Mouse (Mus musculus) inflammation-experienced regulatory T-cells, adult 6 months (primary cell): ENCODE measurements around the gene Mphosph9. TPM values are rescaled to one million over a fixed set of nuclear protein-coding genes. Genes with fewer than 3 reads are reported as not detected.

Experiments
- ATAC-seq: one replicate; pipeline ENCODE4 v1.8.0; 2017
- polyA plus RNA-seq, 3 experiments: library from polyadenylated mRNA; unstranded; fragments of 100-300 nt; shearing (Covaris generic); gene quantifications; one replicate each; pipeline ENCODE4 v1.2.1; 2017

Mphosph9 gene
- polyA plus RNA-seq, 3 experiments from 2014 or later = 12.4 to 17.5 (median 15.1) TPM

GRCm38 (mm10) chr5:124213588-124214469 lies 113.9 kb downstream of the Mphosph9 start:
- peak; percentile 65 for ATAC-seq

GRCm38 (mm10) chr5:124211669-124212068 lies 116.1 kb downstream of the Mphosph9 start:
- ATAC-seq = no peak

- ATAC-seq = no peak
Measured at GRCm38 (mm10) chr5:124211234-124211633, 116.5 kb downstream of the Mphosph9 start.

- ATAC-seq = no peak
Measured at GRCm38 (mm10) chr5:124210281-124211016, 117.3 kb downstream of the Mphosph9 start.

- no peak for ATAC-seq
Measured at GRCm38 (mm10) chr5:124209850-124210249, 117.9 kb downstream of the Mphosph9 start.

GRCm38 (mm10) chr5:124208030-124208429 lies 119.7 kb downstream of the Mphosph9 start:
- ATAC-seq = no peak

- ATAC-seq = no peak
Measured at GRCm38 (mm10) chr5:124206481-124207038, 121.2 kb downstream of the Mphosph9 start.

- ATAC-seq = no peak
Measured at GRCm38 (mm10) chr5:124205809-124206380, 121.9 kb downstream of the Mphosph9 start.

GRCm38 (mm10) chr5:124205211-124205610 lies 122.6 kb downstream of the Mphosph9 start:
- ATAC-seq = no peak

- no peak for ATAC-seq
Measured at GRCm38 (mm10) chr5:124204127-124204794, 123.5 kb downstream of the Mphosph9 start.

- ATAC-seq = no peak
Measured at GRCm38 (mm10) chr5:124203251-124203650, 124.5 kb downstream of the Mphosph9 start.

GRCm38 (mm10) chr5:124202071-124202470 lies 125.7 kb downstream of the Mphosph9 start:
- no peak for ATAC-seq

- ATAC-seq = no peak
Measured at GRCm38 (mm10) chr5:124201564-124201963, 126.2 kb downstream of the Mphosph9 start.

Other genes starting within 250 kb of the Mphosph9 start
- gene Abcb9, start 232.2 kb downstream of the Mphosph9 start, polyA plus RNA-seq = 10 to 100 TPM; 13.2 to 23.3 (median 16.7) TPM
- gene Ogfod2, start 215.7 kb downstream of the Mphosph9 start, polyA plus RNA-seq = 10 to 100 TPM; 16.0 to 23.0 (median 22.9) TPM
- 10 to 100 TPM; 55.1 to 59.0 (median 56.1) TPM for gene Arl6ip4, start 211.9 kb downstream of the Mphosph9 start, polyA plus RNA-seq
- 10 to 100 TPM in 2 of 3 experiments, 1 to 10 TPM in 1; 5.5 to 15.7 (median 11.1) TPM for gene Pitpnm2, start 78.2 kb downstream of the Mphosph9 start, polyA plus RNA-seq
- gene 2810006K23Rik, start 117 bp upstream of the Mphosph9 start, polyA plus RNA-seq = 10 to 100 TPM; 10.5 to 18.3 (median 11.1) TPM
- gene Cdk2ap1, start 35.1 kb upstream of the Mphosph9 start, polyA plus RNA-seq = 10 to 100 TPM; 17.2 to 23.8 (median 19.9) TPM
- gene Sbno1, start 98.0 kb upstream of the Mphosph9 start, polyA plus RNA-seq = 100 to 1,000 TPM; 127 to 199 (median 163) TPM
- gene Kmt5a, start 112.0 kb upstream of the Mphosph9 start, polyA plus RNA-seq = 10 to 100 TPM; 19.3 to 33.6 (median 23.2) TPM
- gene Rilpl2, start 150.4 kb upstream of the Mphosph9 start, polyA plus RNA-seq = 10 to 100 TPM; 56.2 to 88.3 (median 67.1) TPM
- gene Snrnp35, start 155.2 kb upstream of the Mphosph9 start, polyA plus RNA-seq = 10 to 100 TPM in 1 of 3 experiments, 1 to 10 TPM in 2; 6.5 to 12.1 (median 9.7) TPM
- gene Rilpl1, start 203.4 kb upstream of the Mphosph9 start, polyA plus RNA-seq = 1 to 10 TPM in 1 of 3 experiments, under 1 TPM in 2; 0.39 to 1.3 (median 0.91) TPM
- gene Tmed2, start 212.7 kb upstream of the Mphosph9 start, polyA plus RNA-seq = 100 to 1,000 TPM in 1 of 3 experiments, 10 to 100 TPM in 2; 41.3 to 124 (median 59.1) TPM
- gene Ddx55, start 224.9 kb upstream of the Mphosph9 start, polyA plus RNA-seq = 10 to 100 TPM; 14.7 to 22.6 (median 20.1) TPM